Mouse (Mus musculus): ENCODE measurements at regions not wholly inside any gene's neighbourhood (a gene's known extent, or its start where the extent isn't known, plus 50 kb on each side); places are given as distances from the start of the nearest gene placed in this dataset.

DNA sequence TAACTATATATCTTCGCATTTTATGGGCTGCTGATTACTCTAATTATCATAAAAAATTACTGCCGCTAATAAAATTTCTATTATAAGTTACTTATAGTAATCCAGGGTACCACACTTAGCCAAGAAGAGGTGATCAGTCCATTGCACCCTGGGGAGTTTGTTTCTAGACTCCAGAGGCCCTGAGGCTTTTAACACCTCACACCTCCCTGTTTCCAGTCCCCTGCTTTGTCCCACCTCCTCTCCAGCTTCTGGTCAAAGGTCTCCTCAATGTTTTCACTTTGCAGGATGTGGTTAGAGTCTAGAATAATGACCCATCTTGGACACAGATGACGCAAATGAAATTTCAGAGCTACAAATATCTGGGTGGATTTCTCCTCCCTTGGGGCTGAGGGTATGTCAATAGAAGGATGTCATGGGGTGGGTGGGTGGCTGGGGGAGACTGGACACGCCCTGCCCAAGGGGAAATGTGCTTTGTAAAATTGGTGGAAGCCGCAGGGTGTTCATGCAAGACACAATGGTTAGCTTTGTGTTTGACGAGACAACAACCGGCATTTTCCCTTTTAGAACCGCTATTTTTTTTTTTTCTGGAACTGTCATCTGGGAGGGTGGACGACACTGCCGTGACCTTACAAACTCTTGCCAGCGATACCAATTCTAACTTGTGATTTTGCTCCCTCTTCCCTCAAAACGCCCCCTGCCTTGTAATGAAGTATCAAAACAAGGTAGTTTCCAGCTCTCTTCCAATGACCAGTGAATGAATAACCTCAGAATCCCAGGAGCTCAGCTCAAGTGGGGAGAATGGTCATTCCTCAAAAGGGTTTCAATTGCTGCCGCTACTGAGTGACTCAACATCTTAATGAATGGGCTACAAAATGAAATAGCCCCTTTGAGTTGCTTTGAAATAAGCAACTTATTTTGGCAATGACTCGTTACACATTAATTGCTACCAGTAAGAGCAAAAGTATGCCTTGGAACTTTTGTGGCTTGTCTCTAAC is 207.0 kb upstream of the Irx3 start:
- H3K27ac ChIP-seq, result no peak overlapping the region
- no peak overlapping the region for H3K4me2 ChIP-seq
- H3K36me3 ChIP-seq, result no peaks in the 10 kb centered on the region
- no peak for ATAC-seq (ENCODE audit: borderline replicate concordance, extremely low read depth, low FRiP score, low TSS enrichment)
- 61% methylated on average over 14 of the region's 14 CpGs for WGBS
- no peak overlapping the region for H3K9ac ChIP-seq
- H3K4me3 ChIP-seq, result no peak overlapping the region
- H3K27me3 ChIP-seq, result no peaks in the 10 kb centered on the region
- H3K4me1 ChIP-seq, result no peaks in the 10 kb centered on the region
- H3K9me3 ChIP-seq, result no peaks in the 10 kb centered on the region

DNA sequence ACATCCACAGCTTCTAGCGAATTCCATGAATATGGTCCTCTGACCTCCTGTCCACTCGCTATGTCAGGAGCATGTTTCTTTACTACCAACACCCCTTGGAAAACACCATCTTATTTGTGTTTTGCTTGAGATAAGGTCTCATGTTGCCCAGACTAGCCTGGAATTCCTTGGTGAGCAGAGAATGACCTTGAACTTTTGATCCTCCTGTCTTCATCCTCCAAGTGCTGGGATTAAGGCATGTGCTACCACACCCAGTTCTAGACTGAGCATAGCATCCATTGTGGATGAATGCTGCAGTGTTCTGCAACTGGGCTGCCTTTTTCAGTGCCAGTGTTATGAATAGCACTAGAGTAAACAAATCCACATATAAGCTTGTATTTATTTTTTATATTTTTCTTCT is 203.2 kb upstream of the Irx3 start:
- no peaks in the 10 kb centered on the region for H3K9me3 ChIP-seq
- H3K27ac ChIP-seq, result no peak overlapping the region
- no peaks in the 10 kb centered on the region for H3K27me3 ChIP-seq
- no peak overlapping the region for H3K9ac ChIP-seq
- no peak overlapping the region for H3K4me2 ChIP-seq
- no peak for ATAC-seq (ENCODE audit: borderline replicate concordance, extremely low read depth, low FRiP score, low TSS enrichment)
- WGBS, result 93% methylated on average over 2 of the region's 2 CpGs
- H3K4me1 ChIP-seq, result no peaks in the 10 kb centered on the region
- H3K4me3 ChIP-seq, result no peak overlapping the region
- H3K36me3 ChIP-seq, result no peaks in the 10 kb centered on the region

DNA sequence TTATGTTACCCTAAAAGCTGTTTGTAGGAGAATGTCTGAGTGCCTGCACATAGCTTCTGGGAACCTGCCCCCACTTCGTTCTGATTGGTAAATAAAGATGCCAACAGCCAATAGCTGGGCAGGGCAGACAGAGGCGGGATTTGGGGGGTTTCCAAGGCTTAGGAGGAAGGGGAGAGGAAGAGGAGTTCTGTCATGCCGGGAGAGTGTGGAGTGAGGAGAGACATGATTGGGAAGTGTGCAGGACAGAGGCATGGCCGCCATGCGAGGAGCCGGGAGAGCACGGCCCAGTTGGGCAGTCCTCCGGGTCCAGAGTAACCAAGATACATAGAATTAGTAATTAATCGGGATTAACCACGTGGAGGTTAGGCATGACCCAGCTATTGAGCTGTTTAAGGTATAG is 202.7 kb upstream of the Irx3 start:
- no peak overlapping the region for H3K9ac ChIP-seq
- H3K9me3 ChIP-seq, result no peaks in the 10 kb centered on the region
- peak; percentile 66; the same call in 1 of the 2 replicates for ATAC-seq (ENCODE audit: borderline replicate concordance, extremely low read depth, low FRiP score, low TSS enrichment)
- H3K36me3 ChIP-seq, result no peaks in the 10 kb centered on the region
- WGBS, result 61% methylated on average over 10 of the region's 10 CpGs
- no peak overlapping the region for H3K27ac ChIP-seq
- H3K4me1 ChIP-seq, result no peaks in the 10 kb centered on the region
- H3K27me3 ChIP-seq, result no peaks in the 10 kb centered on the region
- H3K4me2 ChIP-seq, result no peak overlapping the region
- no peak overlapping the region for H3K4me3 ChIP-seq

DNA sequence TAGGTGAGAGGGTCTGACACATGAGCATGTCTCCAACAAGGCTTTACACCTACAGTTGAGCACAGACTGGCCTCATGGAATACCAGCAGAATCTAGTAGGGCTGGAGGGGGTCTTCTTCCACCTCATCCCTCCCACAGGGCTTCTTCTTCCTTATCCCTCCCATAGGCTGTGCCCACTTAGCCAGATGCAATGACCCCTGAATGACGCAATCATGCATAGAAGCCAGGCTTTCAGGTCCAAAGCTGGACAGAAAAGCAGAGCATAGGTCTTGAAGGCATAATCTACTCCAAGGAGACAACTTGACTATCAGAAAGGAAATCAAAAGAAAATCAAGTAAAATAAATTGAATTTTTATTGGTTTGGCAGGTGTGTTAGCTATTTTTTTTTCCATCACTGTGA is 198.5 kb upstream of the Irx3 start:
- Histone ChIP-seq H3K27ac (no peak overlapping the region), H3K9me3 (no peaks in the 10 kb centered on the region), H3K9ac (no peak overlapping the region), H3K36me3 (no peaks in the 10 kb centered on the region), H3K4me2 (no peak overlapping the region), H3K4me3 (no peak overlapping the region), H3K27me3 (no peaks in the 10 kb centered on the region), H3K4me1 (no peaks in the 10 kb centered on the region)
- 88% methylated on average over 1 of the region's 1 CpGs for WGBS
- no peak for ATAC-seq (ENCODE audit: borderline replicate concordance, extremely low read depth, low FRiP score, low TSS enrichment)

DNA sequence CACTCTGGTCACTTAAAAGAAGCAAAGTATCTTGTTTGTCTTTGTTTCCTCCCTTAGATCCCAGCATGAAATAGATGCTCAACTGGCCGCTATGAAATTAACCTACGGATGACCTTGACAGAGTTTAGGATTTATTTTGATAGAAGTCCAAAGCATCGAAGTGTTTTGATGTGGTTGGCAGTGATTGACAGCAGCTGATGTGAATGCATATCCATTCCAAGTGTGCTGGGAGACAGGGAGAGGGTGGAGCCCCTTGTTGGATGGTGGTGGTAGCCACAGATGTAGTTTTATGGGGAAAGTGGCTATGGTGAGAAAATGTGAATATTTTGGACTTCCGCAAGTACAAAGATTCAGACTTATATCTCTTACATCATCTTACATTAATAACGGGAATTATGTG is 197.8 kb upstream of the Irx3 start:
- 70% methylated on average over 5 of the region's 5 CpGs for WGBS

DNA sequence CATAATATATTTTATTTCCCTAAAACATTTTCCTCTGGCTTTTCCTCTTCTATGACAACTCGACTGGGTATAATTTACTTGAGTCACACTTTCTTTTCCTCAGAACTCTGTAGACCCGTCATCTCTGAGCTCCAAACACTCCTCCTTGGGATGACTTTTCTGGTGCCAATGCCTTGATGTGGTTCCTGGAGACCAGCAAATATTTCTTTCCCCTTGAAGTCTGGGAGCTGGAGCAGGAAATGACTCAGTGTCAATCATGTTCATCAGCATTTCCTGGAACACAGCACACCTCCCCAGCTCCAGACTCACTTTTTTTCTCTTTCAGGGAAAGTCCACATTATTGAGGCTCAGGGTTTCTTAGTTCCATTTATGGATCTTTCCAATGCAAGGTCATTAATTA is 197.3 kb upstream of the Irx3 start:
- H3K9me3 ChIP-seq, result no peaks in the 10 kb centered on the region
- 54% methylated on average over 2 of the region's 2 CpGs for WGBS
- H3K4me3 ChIP-seq, result no peak overlapping the region
- H3K4me2 ChIP-seq, result no peak overlapping the region
- H3K36me3 ChIP-seq, result no peaks in the 10 kb centered on the region
- no peaks in the 10 kb centered on the region for H3K27me3 ChIP-seq
- H3K4me1 ChIP-seq, result 0 out of 2 replicates have a peak, but pooled peaks cover 2% of the 10 kb centered on the region
- H3K9ac ChIP-seq, result no peak overlapping the region
- no peak overlapping the region for H3K27ac ChIP-seq
- no peak for ATAC-seq (ENCODE audit: borderline replicate concordance, extremely low read depth, low FRiP score, low TSS enrichment)

More for the DNA sequence above, 197.8 kb upstream of the Irx3 start:
- Histone ChIP-seq H3K9me3 (no peaks in the 10 kb centered on the region), H3K36me3 (no peaks in the 10 kb centered on the region), H3K9ac (no peak overlapping the region), H3K4me2 (no peak overlapping the region), H3K4me1 (no peaks in the 10 kb centered on the region), H3K27ac (no peak overlapping the region), H3K27me3 (no peaks in the 10 kb centered on the region), H3K4me3 (no peak overlapping the region)
- ATAC-seq (ENCODE audit: borderline replicate concordance, extremely low read depth, low FRiP score, low TSS enrichment), result no peak

DNA sequence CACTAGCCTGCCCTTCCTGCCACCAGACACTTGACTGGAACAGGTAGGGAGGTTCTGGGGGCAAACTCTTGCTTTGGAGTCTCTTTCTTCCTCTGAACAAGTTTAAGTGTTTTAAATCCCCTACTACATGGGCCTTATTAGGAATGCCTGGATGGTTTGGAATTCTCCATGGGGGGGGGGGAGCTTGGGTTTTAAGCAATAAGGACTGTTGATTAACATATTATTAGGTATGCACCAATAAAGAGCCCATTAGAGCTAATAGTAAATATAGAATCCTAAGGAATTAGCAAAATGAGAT is 196.0 kb upstream of the Irx3 start:
- no peaks in the 10 kb centered on the region for H3K36me3 ChIP-seq
- H3K9ac ChIP-seq, result no peak overlapping the region
- 0 out of 2 replicates have a peak, but pooled peaks cover 4% of the 10 kb centered on the region for H3K4me1 ChIP-seq
- H3K9me3 ChIP-seq, result no peaks in the 10 kb centered on the region
- no peak overlapping the region for H3K27ac ChIP-seq
- H3K4me2 ChIP-seq, result no peak overlapping the region
- no peak for ATAC-seq (ENCODE audit: borderline replicate concordance, extremely low read depth, low FRiP score, low TSS enrichment)
- H3K27me3 ChIP-seq, result peaks cover 4% of the 10 kb centered on the region; the same call in 1 of the 2 replicates
- H3K4me3 ChIP-seq, result no peak overlapping the region

DNA sequence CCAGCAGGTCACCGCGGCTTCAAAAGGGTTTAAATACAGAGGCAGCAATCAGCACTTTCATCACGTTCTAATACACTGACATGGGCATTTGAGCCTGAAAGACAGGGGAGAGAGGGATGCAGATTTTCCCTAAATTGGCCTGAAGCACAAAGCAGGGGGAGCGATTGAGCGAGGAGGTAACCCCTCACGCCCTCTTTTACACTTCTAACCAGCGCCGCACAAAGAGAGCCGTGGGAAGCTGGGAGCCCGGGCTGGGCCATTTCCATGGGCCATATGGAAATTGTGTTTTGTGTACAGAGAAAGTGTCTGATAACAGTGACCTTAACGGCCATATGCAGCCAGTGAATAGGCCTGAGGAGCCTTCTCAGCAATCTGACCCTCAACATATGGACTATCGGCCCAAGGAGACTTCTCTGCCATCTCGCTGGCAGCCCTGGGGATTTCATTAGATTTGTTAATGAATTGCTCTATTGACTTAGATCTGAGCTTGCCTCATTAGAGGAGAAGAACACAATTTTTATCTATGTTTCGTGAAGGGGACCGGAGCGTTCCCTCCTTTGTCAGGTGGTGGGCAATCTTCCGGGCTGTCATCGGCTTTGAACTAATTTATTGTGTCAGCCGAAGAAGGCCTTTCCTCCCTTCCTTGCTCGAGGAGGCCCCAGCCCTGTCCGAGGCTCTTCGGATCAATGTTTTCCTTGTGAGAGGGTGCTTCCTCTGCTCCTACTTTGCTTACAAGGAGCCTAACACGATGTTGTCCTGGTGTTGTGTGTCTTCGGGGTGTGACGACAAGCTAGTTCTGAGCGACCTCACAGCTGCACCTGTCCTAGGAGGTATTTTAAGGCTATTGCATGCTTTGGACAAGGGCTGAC is 195.4 kb upstream of the Irx3 start:
- Histone ChIP-seq H3K4me3 (no peak overlapping the region), H3K36me3 (no peaks in the 10 kb centered on the region), H3K4me2 (no peak overlapping the region), H3K9me3 (no peaks in the 10 kb centered on the region), H3K9ac (no peak overlapping the region), H3K27me3 (peaks cover 9% of the 10 kb centered on the region; the same call in 1 of the 2 replicates), H3K27ac (no peak overlapping the region), H3K4me1 (0 out of 2 replicates have a peak, but pooled peaks cover 6% of the 10 kb centered on the region)
- 66% methylated on average over 26 of the region's 26 CpGs for WGBS
- ATAC-seq (ENCODE audit: borderline replicate concordance, extremely low read depth, low FRiP score, low TSS enrichment), result no peak

DNA sequence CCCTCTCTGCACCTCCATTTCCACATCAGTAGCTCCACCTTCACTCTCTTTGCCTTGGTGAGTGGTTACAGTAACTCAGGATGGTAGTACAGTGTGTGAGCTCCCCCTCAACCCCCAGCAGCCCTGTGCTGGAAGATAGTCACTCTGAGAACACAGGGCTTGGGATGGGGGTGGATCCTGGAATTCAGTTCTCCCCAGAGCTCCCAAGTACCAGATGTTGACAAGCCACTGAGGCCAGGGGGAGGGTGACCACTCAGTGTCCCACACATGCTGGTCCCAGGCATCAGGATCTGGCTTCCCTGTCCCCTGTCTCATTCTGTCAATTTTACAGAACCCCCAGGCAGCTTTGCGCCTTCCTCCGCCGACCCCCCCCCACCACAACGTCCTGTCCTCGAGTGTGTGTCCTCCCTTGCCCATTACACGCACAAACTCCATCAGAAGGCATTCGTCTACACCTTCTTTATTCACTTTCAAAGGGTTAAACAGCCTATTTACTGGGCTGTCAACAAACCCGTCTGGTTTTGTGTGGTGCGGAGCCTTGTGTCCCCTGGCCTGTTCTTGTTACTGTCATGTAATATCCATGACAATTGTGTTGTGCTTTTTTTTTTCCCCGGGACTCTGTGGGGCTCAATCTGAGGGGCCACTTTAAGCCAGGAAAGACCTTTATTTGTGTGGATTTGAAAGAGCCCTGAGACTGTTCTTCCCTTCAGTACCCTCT is 194.6 kb upstream of the Irx3 start:
- Histone ChIP-seq H3K4me1 (peaks cover 13% of the 10 kb centered on the region; the same call in 1 of the 2 replicates), H3K9me3 (no peaks in the 10 kb centered on the region), H3K27me3 (peaks cover 9% of the 10 kb centered on the region; the same call in 1 of the 2 replicates), H3K4me3 (no peak overlapping the region), H3K9ac (no peak overlapping the region), H3K27ac (no peak overlapping the region), H3K4me2 (no peak overlapping the region), H3K36me3 (no peaks in the 10 kb centered on the region)
- 49% methylated on average over 10 of the region's 10 CpGs for WGBS
- ATAC-seq (ENCODE audit: borderline replicate concordance, extremely low read depth, low FRiP score, low TSS enrichment), result no peak

DNA sequence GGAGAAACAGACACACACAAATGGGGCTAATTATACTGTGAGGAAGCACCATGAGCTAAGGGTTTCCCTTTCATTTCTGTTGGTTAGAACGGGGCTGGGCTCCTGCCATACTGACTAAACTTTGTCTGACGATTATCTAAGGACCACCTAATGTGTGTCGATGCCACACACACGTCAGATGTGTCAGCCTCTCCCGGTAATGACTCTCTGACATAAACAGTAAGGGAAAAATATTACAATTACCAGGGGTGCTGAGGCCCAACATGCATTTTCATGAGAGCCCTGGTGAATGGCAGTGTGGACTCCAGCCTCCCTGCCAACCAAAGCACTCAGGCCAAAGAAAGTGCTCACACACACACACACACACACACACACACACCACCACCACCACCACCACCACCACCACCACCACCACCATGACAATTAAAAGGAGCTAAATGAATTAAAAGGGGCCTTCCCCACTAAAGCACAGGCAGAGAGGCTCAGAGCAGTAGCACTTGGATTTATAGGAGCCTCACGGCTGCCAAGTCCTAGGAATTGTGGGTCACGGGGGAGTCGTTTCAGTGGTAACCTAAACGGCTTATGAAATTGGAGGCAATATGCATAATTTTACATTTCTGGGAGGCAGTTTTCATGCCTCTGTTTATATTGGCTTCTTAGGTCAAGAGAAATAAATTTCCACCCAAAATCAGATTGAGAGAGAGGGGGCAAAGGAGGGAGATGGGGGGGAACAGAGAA is 193.7 kb upstream of the Irx3 start:
- peaks cover 9% of the 10 kb centered on the region; the same call in 1 of the 2 replicates for H3K27me3 ChIP-seq
- 53% methylated on average over 9 of the region's 9 CpGs for WGBS
- H3K4me3 ChIP-seq, result no peak overlapping the region
- H3K27ac ChIP-seq, result no peak overlapping the region
- ATAC-seq (ENCODE audit: borderline replicate concordance, extremely low read depth, low FRiP score, low TSS enrichment), result no peak
- no peaks in the 10 kb centered on the region for H3K36me3 ChIP-seq
- H3K9me3 ChIP-seq, result no peaks in the 10 kb centered on the region
- H3K4me2 ChIP-seq, result no peak overlapping the region
- H3K9ac ChIP-seq, result no peak overlapping the region
- peaks cover 22% of the 10 kb centered on the region for H3K4me1 ChIP-seq
